Mouse (Mus musculus) forebrain, embryonic 13.5 days (tissue): ENCODE measurements at regions not wholly inside any gene's neighbourhood (a gene's known extent, or its start where the extent isn't known, plus 50 kb on each side); places are given as distances from the start of the nearest gene placed in this dataset.

Experiments used
- ATAC-seq: fragments of 200-750 bp; cut with Nextera tagmentation; 2 replicates; pipeline ENCODE4 v1.8.0; 2017
- H3K27ac ChIP-seq: fragments of 300-500 bp; sonication (generic); 2 replicates; pipeline ENCODE4 v1.5.1; 2015; ENCODE audit warnings: inconsistent platforms, mild to moderate bottlenecking, moderate library complexity
- H3K27me3 ChIP-seq: fragments of 300-500 bp; sonication (generic); 2 replicates; pipeline ENCODE4 v1.6.1; 2015; ENCODE audit warnings: mild to moderate bottlenecking, inconsistent platforms
- H3K36me3 ChIP-seq: fragments of 300-500 bp; sonication (generic); 2 replicates; pipeline ENCODE4 v1.6.1; 2015; ENCODE audit warnings: mild to moderate bottlenecking, inconsistent platforms; ENCODE audit not compliant: poor library complexity, severe bottlenecking
- H3K4me1 ChIP-seq: fragments of 300-500 bp; sonication (generic); 2 replicates; pipeline ENCODE4 v1.6.1; 2015; ENCODE audit warnings: inconsistent platforms
- H3K4me2 ChIP-seq: fragments of 300-500 bp; sonication (generic); 2 replicates; pipeline ENCODE4 v1.6.1; 2015; ENCODE audit warnings: inconsistent platforms, mild to moderate bottlenecking, moderate library complexity
- H3K4me3 ChIP-seq: fragments of 300-500 bp; sonication (generic); 2 replicates; pipeline ENCODE4 v1.5.1; 2015; ENCODE audit warnings: mild to moderate bottlenecking, inconsistent platforms
- H3K9ac ChIP-seq: fragments of 300-500 bp; sonication (generic); 2 replicates; pipeline ENCODE4 v1.6.1; 2015; ENCODE audit warnings: mild to moderate bottlenecking, inconsistent platforms
- H3K9me3 ChIP-seq: fragments of 300-500 bp; sonication (generic); replicated peaks from 2 replicates; pipeline ENCODE4 v1.6.1; 2016; ENCODE audit warnings: inconsistent platforms
- WGBS: fragments of 180-500 bp; shearing (Covaris S2); methylation state at CpG from one replicate; pipeline ENCODE4 v1.1.7; 2015; 5-methylcytosine and 5-hydroxymethylcytosine counted together

DNA sequence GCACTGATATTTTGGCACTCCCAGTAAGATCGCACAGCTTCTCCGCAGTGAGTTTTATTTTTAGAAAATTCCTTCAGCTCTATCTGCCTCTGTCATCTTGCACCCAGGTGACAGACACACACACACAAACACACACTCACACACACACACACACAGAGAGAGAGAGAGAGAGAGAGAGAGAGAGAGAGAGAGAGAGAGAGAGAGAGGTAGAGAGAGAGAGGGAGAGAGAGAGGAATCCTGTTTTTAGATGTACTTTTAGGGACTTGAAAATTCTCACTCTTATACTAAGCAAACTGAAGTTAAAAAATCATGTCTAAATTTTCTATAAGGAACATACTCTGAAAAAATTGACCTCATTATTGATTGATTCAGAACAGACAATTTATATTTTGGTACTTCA lies 210.2 kb upstream of the Cdh10 start:
- Histone ChIP-seq H3K27me3 (no peaks in the 10 kb centered on the region), H3K4me3 (no peak overlapping the region), H3K9me3 (no peaks in the 10 kb centered on the region), H3K27ac (no peak overlapping the region), H3K4me2 (no peak overlapping the region), H3K36me3 (no peaks in the 10 kb centered on the region), H3K9ac (no peak overlapping the region), H3K4me1 (no peaks in the 10 kb centered on the region)
- ATAC-seq, result no peak
- 85% methylated on average over 2 of the region's 2 CpGs for WGBS

- WGBS, result 93% methylated on average over 6 of the region's 6 CpGs
These were observed 195.0 kb upstream of the Cdh10 start for GRCm38 (mm10) chr15:18623692-18624281.

DNA sequence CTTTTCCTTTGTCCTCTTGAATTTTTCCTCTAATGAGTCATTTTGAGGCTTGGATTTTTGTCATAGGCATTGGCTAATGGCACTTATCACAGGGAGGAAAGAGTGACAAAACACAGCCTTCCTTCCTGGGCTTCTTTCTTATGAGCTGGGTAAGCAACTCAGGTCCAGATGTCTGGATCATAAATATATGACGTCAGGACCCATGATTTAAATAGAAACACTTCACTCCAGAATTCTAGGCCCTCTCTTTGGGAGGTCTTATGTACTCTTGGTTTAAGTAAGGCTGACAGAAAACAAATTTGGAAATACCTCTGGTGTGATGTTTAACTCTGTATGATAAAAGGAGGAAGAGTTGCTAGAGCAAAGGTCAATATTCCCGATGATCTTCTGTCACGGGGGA lies 193.8 kb upstream of the Cdh10 start:
- no peak overlapping the region for H3K4me2 ChIP-seq
- H3K9ac ChIP-seq, result no peak overlapping the region
- no peak overlapping the region for H3K27ac ChIP-seq
- H3K4me3 ChIP-seq, result no peak overlapping the region
- no peaks in the 10 kb centered on the region for H3K27me3 ChIP-seq
- WGBS, result 85% methylated on average over 3 of the region's 3 CpGs
- no peak for ATAC-seq
- peaks cover 7% of the 10 kb centered on the region; the same call in 1 of the 2 replicates for H3K4me1 ChIP-seq
- H3K36me3 ChIP-seq, result no peaks in the 10 kb centered on the region
- no peaks in the 10 kb centered on the region for H3K9me3 ChIP-seq

More at GRCm38 (mm10) chr15:18623692-18624281, 195.0 kb upstream of the Cdh10 start:
- Histone ChIP-seq H3K27me3 (no peaks in the 10 kb centered on the region), H3K9ac (no peak overlapping the region), H3K27ac (no peak overlapping the region), H3K9me3 (no peaks in the 10 kb centered on the region), H3K4me1 (peaks cover 7% of the 10 kb centered on the region; the same call in 1 of the 2 replicates), H3K4me3 (no peak overlapping the region), H3K4me2 (no peak overlapping the region), H3K36me3 (no peaks in the 10 kb centered on the region)
- ATAC-seq, result no peak

GRCm38 (mm10) chr15:18626961-18627360 lies 191.8 kb upstream of the Cdh10 start:
- Histone ChIP-seq H3K36me3 (no peaks in the 10 kb centered on the region), H3K4me1 (peaks cover 7% of the 10 kb centered on the region; the same call in 1 of the 2 replicates), H3K27me3 (no peaks in the 10 kb centered on the region), H3K9ac (no peak overlapping the region), H3K4me2 (no peak overlapping the region), H3K4me3 (no peak overlapping the region), H3K9me3 (no peaks in the 10 kb centered on the region), H3K27ac (no peak overlapping the region)
- peak; percentile 53; the same call in 1 of the 2 replicates for ATAC-seq
- 36% methylated on average over 2 of the region's 2 CpGs for WGBS
